Mouse (Mus musculus) forebrain, embryonic 11.5 days (tissue): ENCODE results near the gene Spen. TPM values are rescaled to one million over a fixed set of nuclear protein-coding genes. Genes with fewer than 3 reads are reported as not detected.
A peak's percentile ranks its signal among the peaks of the same experiment; 100 is the strongest.

Experiments
- ATAC-seq: fragments of 200-750 bp; cut with Nextera tagmentation; replicated peaks from 2 replicates; pipeline ENCODE4 v1.8.0; 2017; ENCODE audit warnings: moderate TSS enrichment; ENCODE audit not compliant: low FRiP score
- DNase-seq: peaks from one replicate; pipeline ENCODE4 v3.0.0-alpha.2; 2017; ENCODE audit warnings: low spot score
- H3K27ac ChIP-seq: fragments of 300-500 bp; sonication (generic); 2 replicates; pipeline ENCODE4 v1.5.1; 2014; ENCODE audit warnings: low read depth, low read length
- H3K27me3 ChIP-seq: fragments of 300-500 bp; sonication (generic); 2 replicates; pipeline ENCODE4 v1.6.1; 2014; ENCODE audit warnings: mild to moderate bottlenecking, low read length, mixed read lengths; ENCODE audit not compliant: control insufficient read depth, insufficient read depth
- H3K36me3 ChIP-seq: fragments of 300-500 bp; sonication (generic); 2 replicates; pipeline ENCODE4 v1.6.1; 2014; ENCODE audit warnings: mild to moderate bottlenecking, low read length, moderate library complexity, mixed read lengths; ENCODE audit not compliant: control insufficient read depth, insufficient read depth
- H3K4me1 ChIP-seq: fragments of 300-500 bp; sonication (generic); replicated peaks from 2 replicates; pipeline ENCODE4 v1.6.1; 2014; ENCODE audit warnings: low read length, mixed read lengths; ENCODE audit not compliant: control insufficient read depth, insufficient read depth
- H3K4me2 ChIP-seq: fragments of 300-500 bp; sonication (generic); 2 replicates; pipeline ENCODE4 v1.6.1; 2014; ENCODE audit warnings: low read depth, mild to moderate bottlenecking, low read length, moderate library complexity, mixed read lengths; ENCODE audit not compliant: severe bottlenecking
- H3K4me3 ChIP-seq: fragments of 300-500 bp; sonication (generic); 2 replicates; pipeline ENCODE4 v1.5.1; 2014; ENCODE audit warnings: low read depth, low read length
- H3K9ac ChIP-seq: fragments of 300-500 bp; sonication (generic); 2 replicates; pipeline ENCODE4 v1.6.1; 2014; ENCODE audit warnings: low read length
- H3K9me3 ChIP-seq: fragments of 300-500 bp; sonication (generic); 2 replicates; pipeline ENCODE4 v1.6.1; 2016; ENCODE audit warnings: low read length, mixed read lengths; ENCODE audit not compliant: control insufficient read depth
- WGBS: fragments of 180-500 bp; shearing (Covaris S2); extraction: QIAGEN DNeasy Blood & Tissue Kit; methylation state at CpG from one replicate; pipeline ENCODE4 v1.1.7; 2014; 5-methylcytosine and 5-hydroxymethylcytosine counted together
- polyA plus RNA-seq: library from polyadenylated mRNA; unstranded; fragments of >200 nt; fragmentation: Nextera tagmentation; extraction: Ambion mirVana; gene quantifications from 2 replicates; pipeline ENCODE4 v1.2.1, GENCODE M21; 2014

Gene Spen
- polyA plus RNA-seq, 1 experiment from 2014 or later, result 17.1 TPM

DNA sequence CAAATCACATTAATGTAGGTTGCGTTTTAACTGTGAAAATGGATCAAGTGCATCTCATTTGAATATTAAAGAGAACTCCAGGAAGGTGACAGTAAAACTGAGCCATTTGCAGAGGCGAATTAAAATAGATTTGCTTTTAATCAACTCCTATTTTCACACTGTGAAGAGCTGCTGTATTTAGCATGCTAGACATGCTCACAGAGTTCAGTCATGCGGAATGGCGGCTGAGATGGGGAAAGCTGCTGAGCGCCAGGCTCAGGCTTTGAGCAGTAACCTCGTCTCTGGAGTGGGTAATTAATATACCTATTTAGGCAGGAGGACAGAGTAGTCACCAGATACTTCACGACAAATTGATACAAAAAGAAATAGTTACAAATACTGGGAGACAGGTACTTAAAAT, 3.5 kb upstream of the Spen start:
- Histone ChIP-seq H3K36me3 (no peaks in the 10 kb centered on the region), H3K4me3 (no peak overlapping the region), H3K4me1 (peaks cover 3% of the 10 kb centered on the region; the same call in 1 of the 2 replicates), H3K9me3 (no peaks in the 10 kb centered on the region), H3K27ac (peak overlapping the region; percentile 42; the same call in 1 of the 2 replicates), H3K9ac (no peak overlapping the region), H3K4me2 (0 out of 2 replicates have a peak overlapping the region, but pooled peaks have one; percentile 3), H3K27me3 (no peaks in the 10 kb centered on the region)
- DNase-seq (peak; percentile 82), ATAC-seq (no peak)
- 12% methylated on average over 7 of the region's 7 CpGs for WGBS

GRCm38 (mm10) chr4:141540844-141541243, 2.4 kb upstream of the Spen start:
- Histone ChIP-seq H3K4me3 (no peak overlapping the region), H3K27ac (no peak overlapping the region), H3K9ac (no peak overlapping the region), H3K27me3 (no peaks in the 10 kb centered on the region), H3K36me3 (no peaks in the 10 kb centered on the region), H3K4me2 (no peak overlapping the region), H3K4me1 (peaks cover 3% of the 10 kb centered on the region; the same call in 1 of the 2 replicates), H3K9me3 (no peaks in the 10 kb centered on the region)
- no peak for DNase-seq
- no peak for ATAC-seq
- WGBS, result 77% methylated on average over 3 of the region's 3 CpGs

- Histone ChIP-seq H3K4me1 (peaks cover under 1% of the 10 kb centered on the region; the same call in 1 of the 2 replicates), H3K9ac (peak overlapping the region; percentile 92), H3K27me3 (no peaks in the 10 kb centered on the region), H3K4me2 (peak overlapping the region; percentile 93), H3K9me3 (no peaks in the 10 kb centered on the region), H3K27ac (peak overlapping the region; percentile 95), H3K36me3 (no peaks in the 10 kb centered on the region), H3K4me3 (peak overlapping the region; percentile 100)
- 53% methylated on average over 12 of the region's 12 CpGs for WGBS
- DNase-seq, result no peak
- ATAC-seq, result no peak
These were observed 893 bp upstream of the Spen start for GRCm38 (mm10) chr4:141539213-141539767.

- peak overlapping the region; percentile 93 for H3K4me2 ChIP-seq
- peak overlapping the region; percentile 95 for H3K27ac ChIP-seq
- DNase-seq, result peak; percentile 78
- no peaks in the 10 kb centered on the region for H3K9me3 ChIP-seq
- H3K36me3 ChIP-seq, result no peaks in the 10 kb centered on the region
- ATAC-seq, result no peak
- H3K27me3 ChIP-seq, result no peaks in the 10 kb centered on the region
- peak overlapping the region; percentile 92 for H3K9ac ChIP-seq
- under 1% methylated on average over 78 of the region's 101 CpGs for WGBS
- peak overlapping the region; percentile 100 for H3K4me3 ChIP-seq
- peaks cover 2% of the 10 kb centered on the region; the same call in 1 of the 2 replicates for H3K4me1 ChIP-seq
These were observed 540 bp downstream of the Spen start for GRCm38 (mm10) chr4:141537706-141538407.

DNA sequence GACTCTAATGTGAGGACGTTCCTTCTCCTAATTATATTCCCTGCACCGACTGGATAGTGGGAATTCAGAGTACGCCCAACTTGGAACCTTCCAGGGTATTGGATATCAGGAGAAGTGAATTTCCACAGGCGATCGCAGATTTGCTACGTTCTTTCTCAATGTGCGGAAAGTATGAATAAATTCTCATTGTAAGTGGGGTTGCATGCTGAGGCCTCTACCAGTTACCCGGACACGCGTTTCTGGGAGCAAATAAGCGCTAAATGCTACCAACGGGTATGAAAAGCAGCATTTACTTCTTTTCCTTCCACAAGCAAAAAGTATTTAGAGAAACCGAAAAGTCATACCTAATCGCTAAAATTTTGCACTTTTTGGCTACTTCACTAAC, 1.2 kb downstream of the Spen start:
- Histone ChIP-seq H3K4me3 (peak overlapping the region; percentile 100), H3K4me2 (peak overlapping the region; percentile 93), H3K4me1 (peaks cover 2% of the 10 kb centered on the region; the same call in 1 of the 2 replicates), H3K9me3 (no peaks in the 10 kb centered on the region), H3K27me3 (no peaks in the 10 kb centered on the region), H3K9ac (peak overlapping the region; percentile 92), H3K36me3 (no peaks in the 10 kb centered on the region), H3K27ac (peak overlapping the region; percentile 95)
- under 1% methylated on average over 14 of the region's 14 CpGs for WGBS
- DNase-seq (no peak), ATAC-seq (no peak)

DNA sequence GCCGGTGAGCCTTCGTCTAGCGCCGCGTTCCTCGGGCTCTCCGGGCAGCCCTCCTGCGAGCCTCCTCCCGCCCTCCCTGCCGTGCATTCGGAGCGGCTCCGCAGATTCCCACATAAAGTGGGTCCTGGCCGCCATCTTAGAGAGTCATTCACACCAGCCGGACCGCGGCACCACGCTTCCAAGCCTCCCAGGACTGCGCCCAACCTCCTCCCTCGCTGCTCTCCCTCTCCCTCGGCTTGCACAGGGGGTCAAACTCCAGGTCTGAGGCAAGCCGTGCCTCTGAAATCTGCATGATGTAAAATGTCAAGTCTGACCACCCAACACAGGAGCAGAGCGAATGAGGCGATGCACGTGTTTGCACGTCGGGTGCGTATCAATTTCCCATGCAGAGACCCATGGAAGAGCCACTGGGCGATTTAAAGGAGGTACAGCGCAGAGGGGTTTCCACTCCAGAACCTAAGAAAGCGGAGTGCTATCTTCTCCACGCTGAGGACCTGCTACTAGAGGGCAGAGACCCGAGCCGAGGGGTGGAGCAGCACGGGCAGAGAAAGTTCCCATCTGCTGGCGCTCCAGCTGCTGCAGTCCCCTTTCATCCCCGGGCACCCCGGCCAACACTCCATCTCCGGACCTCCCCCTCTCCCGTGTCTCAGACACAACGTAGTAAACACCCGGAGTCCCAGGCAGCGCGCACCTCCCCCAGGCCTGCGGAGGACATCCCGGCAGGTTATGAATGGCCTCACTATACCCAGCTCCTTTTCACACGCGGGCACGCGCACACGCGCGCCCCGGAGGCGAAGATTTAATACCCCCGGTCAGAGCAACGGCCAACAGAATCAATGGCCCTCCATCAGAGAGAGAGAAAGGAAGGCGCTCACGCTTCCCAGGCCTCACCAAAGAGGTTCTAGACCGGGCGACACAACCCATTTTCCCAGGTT, 1.8 kb downstream of the Spen start:
- no peaks in the 10 kb centered on the region for H3K36me3 ChIP-seq
- DNase-seq (peak; percentile 91), ATAC-seq (peak; percentile 72)
- H3K4me3 ChIP-seq, result peak overlapping the region; percentile 100
- H3K9ac ChIP-seq, result peak overlapping the region; percentile 92
- peak overlapping the region; percentile 95 for H3K27ac ChIP-seq
- H3K4me2 ChIP-seq, result peak overlapping the region; percentile 93
- whole genome bisulfite sequencing, result under 1% methylated on average over 61 of the region's 61 CpGs
- no peaks in the 10 kb centered on the region for H3K27me3 ChIP-seq
- no peaks in the 10 kb centered on the region for H3K9me3 ChIP-seq
- peaks cover 2% of the 10 kb centered on the region; the same call in 1 of the 2 replicates for H3K4me1 ChIP-seq

DNA sequence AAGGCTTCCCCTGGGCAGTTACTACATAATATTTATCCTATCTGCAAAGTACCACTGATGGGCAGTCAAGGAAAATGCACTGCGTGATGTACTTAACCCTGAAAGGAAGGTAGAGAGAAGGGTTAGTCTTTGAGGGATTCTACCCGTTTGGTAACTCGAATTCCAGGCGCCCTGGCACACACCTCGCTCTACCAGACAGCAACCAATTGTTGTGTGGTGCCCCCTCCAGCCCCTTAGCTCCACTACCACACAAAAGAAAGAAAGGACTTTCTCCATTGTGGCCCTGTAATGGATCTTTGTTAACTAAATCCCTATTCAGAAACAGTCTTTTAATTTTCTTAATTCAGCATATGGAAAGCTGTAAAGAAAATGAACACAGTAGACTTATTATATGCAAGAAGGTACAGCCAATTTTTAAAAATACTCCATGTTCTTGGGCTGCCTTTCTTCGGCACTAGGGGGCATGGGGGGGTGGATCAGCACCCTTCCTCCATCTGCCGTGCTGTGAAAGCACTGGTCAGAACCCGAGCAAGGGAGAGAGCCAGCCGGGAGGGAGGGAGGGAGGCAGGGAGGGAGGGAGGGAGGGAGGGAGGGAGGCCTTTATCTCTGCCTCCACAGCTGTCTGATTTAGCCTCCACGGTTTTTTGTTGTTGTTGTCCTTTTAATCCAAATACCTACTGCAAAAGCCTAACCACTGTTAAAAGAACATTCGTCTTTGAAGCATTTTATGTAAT, 3.3 kb downstream of the Spen start:
- Histone ChIP-seq H3K36me3 (no peaks in the 10 kb centered on the region), H3K9ac (peak overlapping the region; percentile 37; the same call in 1 of the 2 replicates), H3K4me1 (peaks cover 2% of the 10 kb centered on the region; the same call in 1 of the 2 replicates), H3K27ac (peak overlapping the region; percentile 95; the same call in 1 of the 2 replicates), H3K4me3 (peak overlapping the region; percentile 100), H3K4me2 (peak overlapping the region; percentile 93), H3K27me3 (no peaks in the 10 kb centered on the region), H3K9me3 (no peaks in the 10 kb centered on the region)
- 8% methylated on average over 9 of the region's 11 CpGs for WGBS
- peak; percentile 81 for DNase-seq
- ATAC-seq, result peak; percentile 25; the same call in 1 of the 2 replicates

GRCm38 (mm10) chr4:141530979-141531378, 7.4 kb downstream of the Spen start:
- H3K27ac ChIP-seq, result no peak overlapping the region
- no peak for ATAC-seq
- no peaks in the 10 kb centered on the region for H3K9me3 ChIP-seq
- H3K4me2 ChIP-seq, result no peak overlapping the region
- no peak overlapping the region for H3K4me3 ChIP-seq
- H3K27me3 ChIP-seq, result no peaks in the 10 kb centered on the region
- H3K4me1 ChIP-seq, result peaks cover 2% of the 10 kb centered on the region; the same call in 1 of the 2 replicates
- no peak overlapping the region for H3K9ac ChIP-seq
- no peaks in the 10 kb centered on the region for H3K36me3 ChIP-seq
- no peak for DNase-seq
- 87% methylated on average over 15 of the region's 15 CpGs for WGBS
